Mouse (Mus musculus) retina, postnatal 1 day (tissue): ENCODE data around the gene Apol7b.
"Not testable (repeated sequence)": the region's sequence is repeated elsewhere in the genome, so short reads cannot be mapped to it uniquely, and the experiment has no call there.

Experiments
- DNase-seq: peaks from one replicate; pipeline ENCODE4 v3.0.0-alpha.2; 2012

Apol7b gene

DNA sequence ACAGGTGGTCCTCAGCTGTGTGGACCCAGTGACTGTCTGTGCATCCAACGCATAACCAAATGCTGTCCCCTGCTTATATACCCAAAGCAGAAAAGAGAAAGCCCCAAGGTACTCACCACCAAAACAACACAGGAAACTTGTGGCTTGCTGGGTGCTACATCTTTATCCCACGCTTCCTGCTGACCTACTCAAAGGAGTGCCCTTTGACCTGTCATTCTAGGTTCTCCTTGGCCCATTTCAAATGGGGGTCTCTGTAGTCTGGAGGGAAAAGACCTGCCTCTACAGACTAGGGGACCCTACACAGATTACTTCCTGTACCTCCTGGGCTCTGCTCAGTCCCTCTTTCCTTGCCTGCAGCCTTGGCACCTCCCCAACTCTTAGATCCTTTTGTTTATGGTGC lies at the start of gene Apol7b:
Gene Apol7b, minus strand, starts transcription at position 101 of the 400 bp plus-strand sequence.
- not testable (repeated sequence) for DNase-seq

- DNase-seq, result not testable (repeated sequence)
Observed at GRCm38 (mm10) chr15:77494694-77495093, 47.4 kb upstream of the Apol7b start.

DNA sequence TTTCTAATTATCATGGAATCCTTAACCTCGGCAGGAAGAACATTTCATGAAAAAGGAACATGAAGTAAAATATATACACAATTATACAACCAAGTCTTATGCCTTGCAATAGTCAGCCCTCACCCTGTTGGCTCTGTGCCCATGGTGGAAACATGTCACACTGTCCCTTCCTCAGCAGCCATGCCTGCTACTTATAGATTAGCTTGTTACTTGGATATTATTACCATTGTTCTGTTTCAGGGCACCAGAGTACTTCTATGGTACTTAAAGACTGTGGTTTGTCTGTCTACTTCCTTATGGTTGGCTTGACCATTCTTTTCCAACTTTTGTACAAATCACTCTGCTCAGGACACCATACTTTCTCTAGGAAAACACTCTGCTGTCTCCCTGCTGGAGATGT lies 45.9 kb upstream of the Apol7b start:
- not testable (repeated sequence) for DNase-seq

- no peak for DNase-seq
Observed at GRCm38 (mm10) chr15:77482140-77482794, 35.0 kb upstream of the Apol7b start.

- DNase-seq, result not testable (repeated sequence)
Observed at GRCm38 (mm10) chr15:77476693-77477092, 29.4 kb upstream of the Apol7b start, which contains the start of gene Apol10a. TSS of gene Apol10a (plus strand) at chr15:77477047.

- DNase-seq, result not testable (repeated sequence)
Observed at GRCm38 (mm10) chr15:77474699-77475390, 27.6 kb upstream of the Apol7b start.

DNA sequence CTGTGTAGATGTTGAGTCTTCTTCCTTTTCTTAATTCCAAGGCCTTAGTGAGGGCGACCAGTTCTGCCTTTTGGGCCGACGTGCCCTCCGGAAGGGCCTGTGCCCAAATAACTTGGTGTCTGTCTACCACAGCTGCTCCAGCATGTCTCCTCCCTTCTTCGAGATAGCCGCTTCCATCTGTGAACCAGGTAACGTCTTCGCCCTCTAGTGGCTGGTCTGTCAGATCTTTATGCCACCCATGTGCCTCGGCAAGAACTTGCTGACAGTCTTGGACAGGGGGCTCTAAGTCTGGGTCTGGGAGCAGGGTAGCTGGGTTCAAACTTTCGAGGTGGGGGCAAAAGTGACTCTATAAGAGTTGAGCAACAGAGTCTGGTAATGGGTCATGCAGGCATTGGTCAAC lies 2.6 kb upstream of the Apol7b start:
- peak; percentile 2 for DNase-seq

GRCm38 (mm10) chr15:77445668-77446067 lies 1.6 kb downstream of the Apol7b start:
- not testable (repeated sequence) for DNase-seq

- not testable (repeated sequence) for DNase-seq
Observed at GRCm38 (mm10) chr15:77444746-77445145, 2.5 kb downstream of the Apol7b start.

DNA sequence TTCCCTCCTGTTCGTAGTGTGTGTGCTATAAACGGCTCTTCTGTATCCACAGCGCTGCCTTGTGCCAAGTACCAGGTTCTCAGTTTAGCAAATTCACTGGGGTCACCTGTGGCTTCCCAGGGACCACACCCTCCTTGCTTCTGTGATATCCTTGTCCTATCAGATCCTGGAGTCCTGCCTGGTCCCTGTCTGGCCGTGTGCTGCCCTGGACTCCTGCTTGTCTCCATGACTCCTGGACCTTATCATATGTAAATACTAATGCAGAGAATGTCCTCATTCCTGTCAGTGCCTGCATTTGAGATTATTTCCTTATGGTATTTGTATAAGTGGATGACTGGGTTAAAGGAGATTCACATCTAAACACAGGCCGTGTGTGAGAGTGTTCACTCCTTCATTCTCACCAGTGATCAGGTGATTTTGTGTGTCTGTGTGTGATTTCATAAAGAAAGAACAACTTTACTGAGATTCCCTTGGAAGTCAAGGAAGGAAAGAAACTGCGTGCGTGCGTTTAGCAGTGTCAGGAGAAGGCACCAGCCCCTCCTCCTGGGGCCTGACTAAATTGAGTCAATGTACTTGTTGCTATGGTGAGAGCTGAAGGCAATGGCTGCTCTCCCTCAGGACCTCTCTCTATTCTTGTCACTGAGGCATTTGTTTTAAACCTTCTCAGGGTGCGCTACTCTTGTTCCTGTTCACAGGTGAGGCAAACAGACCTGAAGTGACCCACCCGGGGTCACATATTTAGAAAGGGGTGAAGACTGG lies 18.4 kb downstream of the Apol7b start:
- not testable (repeated sequence) for DNase-seq

- not testable (repeated sequence) for DNase-seq
Observed at GRCm38 (mm10) chr15:77422925-77423324, 24.4 kb downstream of the Apol7b start.

DNA sequence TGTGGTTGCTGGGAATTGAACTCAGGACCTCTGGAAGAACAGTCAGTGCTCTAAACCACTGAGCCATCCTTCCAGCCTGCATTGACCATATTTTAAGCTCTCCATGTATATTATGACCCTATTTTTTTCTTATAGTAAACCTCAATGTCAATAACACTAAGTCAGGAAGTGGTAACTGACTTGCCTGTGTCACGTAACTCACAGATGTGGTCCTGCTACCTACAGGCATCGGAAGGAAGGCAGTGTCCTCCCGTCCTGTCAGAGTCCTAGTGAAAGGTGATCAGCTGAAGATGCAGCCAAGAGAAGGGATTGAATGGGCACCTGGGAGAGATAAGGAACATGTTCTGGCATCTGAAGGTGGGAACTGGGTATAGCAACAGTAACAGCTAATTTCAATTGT lies 27.6 kb downstream of the Apol7b start:
- not testable (repeated sequence) for DNase-seq

- not testable (repeated sequence) for DNase-seq
Observed at GRCm38 (mm10) chr15:77416655-77417333, 30.5 kb downstream of the Apol7b start.

- DNase-seq, result not testable (repeated sequence)
Observed at GRCm38 (mm10) chr15:77415653-77416052, 31.6 kb downstream of the Apol7b start.

- peak; percentile 28 for DNase-seq
Observed at GRCm38 (mm10) chr15:77412695-77413094, 34.6 kb downstream of the Apol7b start.

GRCm38 (mm10) chr15:77411035-77411434 lies 36.3 kb downstream of the Apol7b start, which contains the start of gene Apol9a:
TSS of gene Apol9a (minus strand) at chr15:77411135.
- DNase-seq, result not testable (repeated sequence)

GRCm38 (mm10) chr15:77406370-77406769 lies 40.9 kb downstream of the Apol7b start:
- not testable (repeated sequence) for DNase-seq

DNA sequence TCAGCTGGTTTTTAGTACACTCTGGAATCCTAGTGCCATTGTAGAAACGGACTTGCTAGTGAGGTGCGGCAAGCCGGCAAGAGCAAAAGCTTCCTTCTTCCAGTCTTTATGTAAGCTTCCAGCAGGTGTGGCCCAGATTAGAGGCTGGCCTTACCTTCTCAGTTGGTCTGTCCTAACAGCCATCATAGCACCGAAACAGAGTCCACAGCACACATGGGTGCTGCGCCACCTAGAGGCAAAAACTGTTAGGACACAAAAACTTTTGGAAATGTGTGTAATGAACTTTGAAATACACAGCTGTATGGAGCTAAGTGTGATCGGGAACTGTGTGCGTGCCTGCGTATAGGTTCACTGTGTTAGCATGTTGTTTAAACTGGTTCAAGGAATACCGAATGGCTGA lies 48.3 kb downstream of the Apol7b start, which contains the start of gene Apol7a:
Gene Apol7a, minus strand, starts transcription at position 84 of the 400 bp plus-strand sequence.
- DNase-seq, result peak; percentile 34

DNA sequence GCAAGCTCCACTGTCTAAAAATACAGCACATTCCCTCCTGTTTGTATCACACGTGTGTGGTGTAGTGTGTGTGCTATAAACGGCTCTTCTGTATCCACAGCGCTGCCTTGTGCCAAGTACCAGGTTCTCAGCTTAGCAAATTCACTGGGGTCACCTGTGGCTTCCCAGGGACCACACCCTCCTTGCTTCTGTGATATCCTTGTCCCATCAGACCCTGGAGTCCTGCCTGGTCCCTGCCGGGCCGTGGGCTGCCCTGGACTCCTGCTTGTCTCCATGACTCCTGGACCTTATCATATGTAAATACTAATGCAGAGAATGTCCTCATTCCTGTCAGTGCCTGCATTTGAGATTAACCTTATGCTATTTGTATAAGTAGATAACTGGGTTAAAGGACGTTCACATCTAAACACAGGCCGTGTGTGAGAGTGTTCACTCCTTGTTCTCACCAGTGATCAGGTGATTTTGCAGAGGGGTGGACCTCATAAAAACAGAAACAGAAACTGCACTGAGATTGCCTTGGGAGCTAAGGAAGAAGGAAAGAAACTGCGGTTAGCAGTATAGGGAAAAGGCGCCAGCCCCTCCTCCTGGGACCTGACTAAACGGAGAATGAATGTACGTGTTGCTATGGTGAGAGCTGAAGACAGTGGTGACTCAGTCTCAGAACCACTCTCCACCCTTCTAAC lies 49.7 kb downstream of the Apol7b start:
- not testable (repeated sequence) for DNase-seq

- DNase-seq, result not testable (repeated sequence)
Observed at GRCm38 (mm10) chr15:77393832-77394231, 53.5 kb downstream of the Apol7b start.

GRCm38 (mm10) chr15:77387462-77387861 lies 59.8 kb downstream of the Apol7b start:
- DNase-seq, result no peak
